Mouse (Mus musculus) hindbrain, embryonic 10.5 days (tissue): Measurements from ENCODE around the gene Ddr2. TPM values are rescaled to one million over a fixed set of nuclear protein-coding genes. Genes with fewer than 3 reads are reported as not detected.

Experiments used
- DNase-seq: peaks from one replicate; pipeline ENCODE4 v3.0.0-alpha.2; 2017; ENCODE audit warnings: low spot score
- H3K27ac ChIP-seq: fragments of 300-500 bp; sonication (generic); 2 replicates; pipeline ENCODE4 v1.5.1; 2016; ENCODE audit warnings: mild to moderate bottlenecking, moderate library complexity
- H3K27me3 ChIP-seq: fragments of 300-500 bp; sonication (generic); 2 replicates; pipeline ENCODE4 v1.6.1; 2016; ENCODE audit warnings: mild to moderate bottlenecking; ENCODE audit not compliant: poor library complexity, insufficient read depth, severe bottlenecking
- H3K36me3 ChIP-seq: fragments of 300-500 bp; sonication (generic); 2 replicates; pipeline ENCODE4 v1.6.1; 2016; ENCODE audit warnings: mild to moderate bottlenecking, moderate library complexity
- H3K4me1 ChIP-seq: fragments of 300-500 bp; sonication (generic); replicated peaks from 2 replicates; pipeline ENCODE4 v1.6.1; 2016; ENCODE audit warnings: mild to moderate bottlenecking
- H3K4me3 ChIP-seq: fragments of 300-500 bp; sonication (generic); 2 replicates; pipeline ENCODE4 v1.5.1; 2016; ENCODE audit warnings: mild to moderate bottlenecking, moderate library complexity
- H3K9me3 ChIP-seq: fragments of 300-500 bp; sonication (generic); 2 replicates; pipeline ENCODE4 v1.6.1; 2016; ENCODE audit warnings: mild to moderate bottlenecking, moderate library complexity
- WGBS: fragments of 180-500 bp; shearing (Covaris S2); methylation state at CpG from one replicate; pipeline ENCODE4 v1.1.7; 2016; 5-methylcytosine and 5-hydroxymethylcytosine counted together
- polyA plus RNA-seq: library from polyadenylated mRNA; unstranded; fragments of >200 nt; fragmentation: Nextera tagmentation; extraction: Ambion mirVana; gene quantifications from 2 replicates; pipeline ENCODE4 v1.2.1, GENCODE M21; 2016

Gene Ddr2
- polyA plus RNA-seq: 30.1 TPM in 2 replicates

DNA sequence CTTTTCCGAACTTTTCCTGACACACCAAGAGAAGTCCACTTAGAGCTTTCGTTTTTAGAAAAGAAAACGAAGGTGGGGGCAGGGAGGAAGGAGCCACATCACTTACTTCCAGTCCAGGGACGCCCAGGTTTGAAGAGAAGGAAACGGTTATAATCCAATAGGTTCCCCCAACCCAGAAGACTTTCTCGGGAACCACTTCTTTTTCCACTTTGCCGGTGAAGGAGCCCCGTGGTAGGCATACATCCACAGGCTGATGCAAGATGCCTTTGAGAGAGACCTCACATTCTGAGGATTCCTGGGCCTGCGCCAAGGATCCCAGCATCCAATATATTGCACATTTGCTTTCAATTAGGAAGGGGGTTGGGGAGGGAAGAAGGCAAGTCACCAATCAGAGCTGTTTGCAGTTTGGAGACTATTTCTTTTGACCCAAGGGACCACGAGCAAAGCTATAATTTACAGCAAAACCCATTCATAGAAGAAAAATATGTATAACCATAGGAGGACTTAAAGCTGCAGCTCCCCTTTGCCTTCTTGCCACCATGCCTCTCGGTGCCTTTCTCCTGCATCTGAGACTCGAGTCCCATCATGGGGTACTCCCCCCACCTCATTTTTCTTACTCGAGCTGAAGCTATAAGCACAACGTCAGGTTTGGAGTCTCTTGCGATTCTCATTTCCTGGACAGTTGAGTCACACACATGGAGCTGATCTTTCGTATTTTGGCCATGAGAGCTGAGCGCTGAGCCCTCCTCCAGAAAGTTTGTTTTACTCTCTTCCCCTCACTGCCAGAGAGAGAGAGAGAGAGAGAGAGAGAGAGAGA lies at the start of gene Ddr2:
Gene Ddr2, minus strand, starts transcription at position 247 of the 817 bp plus-strand sequence.
- Histone ChIP-seq H3K27me3 (no peaks in the 10 kb centered on the region), H3K9me3 (no peaks in the 10 kb centered on the region), H3K36me3 (no peaks in the 10 kb centered on the region), H3K4me1 (peaks cover 5% of the 10 kb centered on the region; the same call in 1 of the 2 replicates), H3K27ac (peak within 1 kb of the TSS; percentile 69), H3K4me3 (peak within 1 kb of the TSS; percentile 37)
- 66% methylated on average over 17 of the region's 17 CpGs for WGBS
- peak; percentile 58 for DNase-seq

- Histone ChIP-seq H3K4me1 (peaks cover 7% of the 10 kb centered on the region), H3K36me3 (peaks cover 40% of the 10 kb centered on the region), H3K9me3 (no peaks in the 10 kb centered on the region), H3K27me3 (no peaks in the 10 kb centered on the region), H3K4me3 (no peak overlapping the region), H3K27ac (no peak overlapping the region)
- WGBS: 95% methylated on average over 2 of the region's 2 CpGs
- DNase-seq: no peak
Observed at GRCm38 (mm10) chr1:170159707-170160106, 49.1 kb upstream of the Ddr2 start.

DNA sequence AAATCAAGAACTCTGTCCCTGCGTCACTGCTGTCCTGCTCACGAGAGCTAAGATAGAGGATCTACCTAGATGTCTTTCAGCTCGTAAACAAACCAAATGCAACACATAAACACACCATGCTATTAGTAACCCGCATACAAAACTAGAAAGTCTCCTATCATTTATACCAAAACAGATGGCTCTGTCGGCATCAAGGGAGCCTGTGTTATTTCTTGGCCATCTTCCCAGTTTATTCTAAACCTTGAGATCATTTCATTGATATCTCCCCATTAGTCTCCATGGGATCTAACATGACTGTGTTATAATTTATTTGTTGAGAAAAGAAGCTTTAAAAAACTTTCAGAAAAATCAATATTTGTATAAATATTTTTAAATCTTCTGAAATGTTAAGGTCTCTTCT lies 45.2 kb upstream of the Ddr2 start:
- Histone ChIP-seq H3K36me3 (peaks cover 40% of the 10 kb centered on the region), H3K27ac (no peak overlapping the region), H3K4me3 (no peak overlapping the region), H3K27me3 (no peaks in the 10 kb centered on the region), H3K9me3 (no peaks in the 10 kb centered on the region), H3K4me1 (peaks cover 7% of the 10 kb centered on the region; the same call in 1 of the 2 replicates)
- no peak for DNase-seq
- WGBS: 94% methylated on average over 5 of the region's 5 CpGs

DNA sequence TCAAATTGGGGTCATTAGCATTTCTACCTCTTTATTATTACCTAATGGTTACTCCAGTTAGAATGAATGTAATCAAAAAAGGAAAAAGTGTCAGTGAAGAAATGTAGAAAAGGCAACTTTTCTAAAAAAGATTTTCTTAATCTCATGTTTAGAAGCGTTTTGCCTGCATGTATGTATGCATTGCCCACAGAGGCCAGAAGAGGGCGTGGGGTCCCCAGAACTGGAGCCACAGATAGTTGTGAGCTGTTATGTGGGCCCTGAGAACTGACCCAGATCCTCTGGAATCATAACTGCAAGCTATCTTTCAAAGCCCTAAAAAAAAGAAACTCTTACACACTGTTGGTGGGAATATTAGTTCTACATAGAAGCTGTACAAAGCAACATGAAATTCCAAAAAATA lies 44.7 kb upstream of the Ddr2 start:
- H3K27me3 ChIP-seq: no peaks in the 10 kb centered on the region
- DNase-seq: no peak
- no peaks in the 10 kb centered on the region for H3K9me3 ChIP-seq
- peaks cover 42% of the 10 kb centered on the region for H3K36me3 ChIP-seq
- H3K27ac ChIP-seq: no peak overlapping the region
- 71% methylated on average over 2 of the region's 2 CpGs for WGBS
- no peak overlapping the region for H3K4me3 ChIP-seq
- peaks cover 2% of the 10 kb centered on the region; the same call in 1 of the 2 replicates for H3K4me1 ChIP-seq

DNA sequence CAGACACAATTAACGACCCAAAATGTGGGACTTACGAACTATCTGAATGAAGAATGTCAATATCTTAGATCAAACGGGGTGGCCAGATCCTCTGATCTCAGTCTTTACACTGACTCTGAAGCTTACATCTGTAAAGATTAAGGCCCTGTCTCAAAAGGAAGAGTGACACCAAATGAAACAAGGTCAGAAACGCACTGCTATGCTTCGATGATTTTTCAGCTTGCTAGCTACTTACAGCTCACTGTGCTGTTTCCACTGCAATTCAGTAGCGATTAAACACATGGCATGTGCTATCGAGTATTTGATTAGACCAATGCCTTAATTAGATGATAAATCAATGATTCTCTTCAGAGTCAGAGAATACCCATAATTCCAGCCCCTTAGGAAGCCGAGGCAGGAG lies 43.4 kb upstream of the Ddr2 start:
- H3K27me3 ChIP-seq: no peaks in the 10 kb centered on the region
- 90% methylated on average over 8 of the region's 8 CpGs for WGBS
- no peak overlapping the region for H3K4me3 ChIP-seq
- no peak for DNase-seq
- H3K9me3 ChIP-seq: no peaks in the 10 kb centered on the region
- peaks cover 48% of the 10 kb centered on the region for H3K36me3 ChIP-seq
- H3K4me1 ChIP-seq: no peaks in the 10 kb centered on the region
- no peak overlapping the region for H3K27ac ChIP-seq

- Histone ChIP-seq H3K4me3 (no peak overlapping the region), H3K27me3 (no peaks in the 10 kb centered on the region), H3K4me1 (no peaks in the 10 kb centered on the region), H3K9me3 (no peaks in the 10 kb centered on the region), H3K27ac (no peak overlapping the region), H3K36me3 (peaks cover 48% of the 10 kb centered on the region)
- DNase-seq: no peak
- WGBS: 84% methylated on average over 2 of the region's 2 CpGs
Observed at GRCm38 (mm10) chr1:170152552-170152951, 42.0 kb upstream of the Ddr2 start.

DNA sequence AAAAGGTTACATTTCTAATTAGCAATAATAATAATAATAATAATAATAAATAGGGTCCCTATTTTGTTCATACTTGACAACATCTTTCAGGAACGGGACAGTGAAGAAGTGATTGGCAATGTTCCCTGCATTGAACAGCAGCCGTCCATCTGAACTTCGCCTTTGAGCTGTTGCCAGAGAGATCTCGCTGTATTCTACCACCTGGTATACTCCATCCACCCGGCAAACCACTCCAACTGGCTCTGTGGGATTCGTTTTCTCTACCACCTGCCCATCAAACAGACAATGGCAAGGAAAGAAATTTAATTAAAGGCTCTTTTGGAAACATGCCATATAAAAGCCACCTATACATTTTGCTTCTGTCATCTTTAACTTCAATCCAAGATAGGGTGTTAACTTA lies 40.3 kb upstream of the Ddr2 start:
- WGBS: 95% methylated on average over 6 of the region's 6 CpGs
- no peak for DNase-seq
- H3K27me3 ChIP-seq: no peaks in the 10 kb centered on the region
- peaks cover 46% of the 10 kb centered on the region for H3K36me3 ChIP-seq
- H3K9me3 ChIP-seq: no peaks in the 10 kb centered on the region
- H3K4me1 ChIP-seq: no peaks in the 10 kb centered on the region
- H3K27ac ChIP-seq: no peak overlapping the region
- no peak overlapping the region for H3K4me3 ChIP-seq

DNA sequence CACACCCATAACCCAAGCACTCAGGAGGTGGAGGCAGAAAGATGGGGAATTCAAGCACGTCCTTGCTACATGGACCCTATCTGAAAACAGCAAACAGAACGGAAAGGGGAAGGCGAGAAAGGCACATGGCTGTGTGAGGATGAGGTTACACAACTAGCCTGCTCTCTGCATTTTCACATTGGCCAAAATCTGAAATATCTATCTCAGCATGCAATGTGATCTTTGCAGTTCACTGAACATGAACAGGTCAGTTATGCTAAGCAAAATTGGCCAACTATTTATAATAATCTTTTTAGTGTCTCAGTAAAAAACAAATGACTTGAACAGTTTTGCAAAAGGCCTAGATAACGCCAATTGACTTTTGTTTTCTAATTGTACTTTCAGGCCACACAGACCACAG lies 39.2 kb upstream of the Ddr2 start:
- Histone ChIP-seq H3K4me1 (no peaks in the 10 kb centered on the region), H3K9me3 (no peaks in the 10 kb centered on the region), H3K4me3 (no peak overlapping the region), H3K27me3 (no peaks in the 10 kb centered on the region), H3K36me3 (peaks cover 46% of the 10 kb centered on the region), H3K27ac (no peak overlapping the region)
- 86% methylated on average over 4 of the region's 4 CpGs for WGBS
- no peak for DNase-seq

- H3K36me3 ChIP-seq: peaks cover 56% of the 10 kb centered on the region
- no peak overlapping the region for H3K27ac ChIP-seq
- H3K4me1 ChIP-seq: no peaks in the 10 kb centered on the region
- DNase-seq: no peak
- 89% methylated on average over 6 of the region's 6 CpGs for WGBS
- H3K9me3 ChIP-seq: no peaks in the 10 kb centered on the region
- no peaks in the 10 kb centered on the region for H3K27me3 ChIP-seq
- H3K4me3 ChIP-seq: no peak overlapping the region
Observed at GRCm38 (mm10) chr1:170148536-170148935, 38.0 kb upstream of the Ddr2 start.

DNA sequence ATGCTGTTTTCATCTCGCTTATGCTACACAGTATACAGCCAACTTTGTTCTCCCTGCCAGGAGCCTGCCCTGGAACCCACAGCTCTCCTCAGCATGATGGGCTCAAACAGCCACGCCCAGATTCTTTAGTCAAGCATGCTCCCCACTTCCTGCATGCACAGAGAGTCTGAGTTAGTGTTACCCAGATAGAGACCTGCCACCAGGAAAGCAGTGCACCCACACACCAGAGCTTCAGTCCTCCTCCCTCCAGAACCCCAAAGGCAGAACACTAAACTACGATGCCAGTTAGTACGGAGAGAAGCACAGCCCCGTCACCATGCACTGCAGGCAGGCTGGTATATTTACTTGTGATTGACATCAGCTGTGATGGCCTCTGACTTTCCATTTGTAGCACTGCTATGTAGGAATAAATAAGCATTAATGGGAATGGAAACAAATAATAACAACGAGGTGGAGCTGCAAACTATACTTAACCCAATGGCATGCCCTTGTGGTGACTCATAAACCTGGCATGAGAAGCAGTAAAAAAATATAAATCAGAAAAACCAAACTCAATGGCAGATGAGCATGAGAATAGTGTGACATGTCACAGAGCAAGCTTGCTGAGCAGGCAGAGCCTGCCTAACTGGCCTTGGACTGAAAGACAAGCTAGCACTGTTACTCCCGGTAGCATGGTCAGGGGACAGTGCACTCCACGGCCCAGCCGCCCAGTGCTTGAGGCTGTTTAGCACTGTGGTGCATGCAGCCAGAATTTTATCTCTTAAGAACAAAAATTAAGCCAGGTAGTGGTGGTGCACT lies 37.3 kb upstream of the Ddr2 start:
- Histone ChIP-seq H3K4me3 (no peak overlapping the region), H3K27ac (no peak overlapping the region), H3K36me3 (peaks cover 63% of the 10 kb centered on the region), H3K9me3 (no peaks in the 10 kb centered on the region), H3K4me1 (no peaks in the 10 kb centered on the region), H3K27me3 (no peaks in the 10 kb centered on the region)
- WGBS: 91% methylated on average over 9 of the region's 9 CpGs
- no peak for DNase-seq

DNA sequence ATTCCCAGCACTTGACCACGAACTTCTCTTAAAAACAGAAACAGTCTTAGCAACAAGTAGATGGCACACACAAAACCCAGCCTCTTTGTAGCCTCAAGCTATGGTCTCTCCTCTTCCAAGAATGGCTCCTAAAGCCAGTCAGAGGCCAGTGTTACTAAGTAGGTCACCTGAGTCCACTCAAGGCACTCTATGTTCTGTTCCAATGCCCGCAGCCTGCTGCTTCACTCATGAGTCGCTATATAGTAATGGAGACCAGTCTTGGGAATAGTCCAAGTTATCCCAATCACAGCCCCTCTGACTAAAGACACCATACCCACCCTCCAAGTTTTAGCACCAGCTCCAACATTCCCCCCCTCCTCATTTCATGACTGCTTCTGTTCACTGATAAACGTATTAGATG lies 35.0 kb upstream of the Ddr2 start:
- Histone ChIP-seq H3K36me3 (peaks cover 74% of the 10 kb centered on the region), H3K27me3 (no peaks in the 10 kb centered on the region), H3K4me1 (no peaks in the 10 kb centered on the region), H3K9me3 (no peaks in the 10 kb centered on the region), H3K4me3 (no peak overlapping the region), H3K27ac (no peak overlapping the region)
- 94% methylated on average over 4 of the region's 4 CpGs for whole genome bisulfite sequencing
- DNase-seq: no peak

GRCm38 (mm10) chr1:170142256-170142871 lies 31.8 kb upstream of the Ddr2 start:
- no peak overlapping the region for H3K4me3 ChIP-seq
- H3K27me3 ChIP-seq: no peaks in the 10 kb centered on the region
- no peaks in the 10 kb centered on the region for H3K9me3 ChIP-seq
- peaks cover 49% of the 10 kb centered on the region for H3K36me3 ChIP-seq
- no peak overlapping the region for H3K27ac ChIP-seq
- 94% methylated on average over 8 of the region's 8 CpGs for WGBS
- no peaks in the 10 kb centered on the region for H3K4me1 ChIP-seq
- DNase-seq: no peak

DNA sequence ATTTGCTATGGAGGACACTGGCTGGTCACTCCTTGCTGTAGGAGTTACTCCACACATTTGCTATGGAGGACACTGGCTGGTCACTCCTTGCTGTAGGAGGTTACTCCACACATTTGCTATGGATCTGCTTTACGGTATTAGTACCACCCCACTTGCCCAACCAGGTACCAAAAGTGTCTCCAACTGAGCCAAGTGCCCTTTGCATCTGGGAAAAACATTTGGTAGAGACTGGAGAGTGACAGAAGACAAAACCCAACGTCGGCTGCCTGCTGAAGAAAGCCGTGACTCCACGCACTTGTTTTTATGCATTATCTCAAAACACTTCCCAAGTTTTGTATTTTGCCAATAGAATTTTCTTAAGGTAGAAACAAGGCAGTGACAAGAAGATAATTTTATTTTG lies 31.1 kb upstream of the Ddr2 start:
- Histone ChIP-seq H3K9me3 (no peaks in the 10 kb centered on the region), H3K4me1 (no peaks in the 10 kb centered on the region), H3K36me3 (peaks cover 45% of the 10 kb centered on the region), H3K27ac (no peak overlapping the region), H3K4me3 (no peak overlapping the region), H3K27me3 (no peaks in the 10 kb centered on the region)
- WGBS: 94% methylated on average over 5 of the region's 5 CpGs
- DNase-seq: no peak
